Mouse (Mus musculus) c-Kit-negative CD71-positive TER-119-positive erythroid progenitor cells, embryonic 14.5 days (primary cell): ENCODE measurements around the gene Slc6a13.

ENCODE experiments used
- DNase-seq: peaks from one replicate; pipeline ENCODE4 v3.0.0-alpha.2; 2013; ENCODE audit warnings: low read depth, low spot score

Gene Slc6a13

GRCm38 (mm10) chr6:121376159-121376558 is 76.1 kb downstream of the Slc6a13 start:
- no peak for DNase-seq

- DNase-seq, result no peak
Measured at GRCm38 (mm10) chr6:121378256-121378655, 78.2 kb downstream of the Slc6a13 start.

- no peak for DNase-seq
Measured at GRCm38 (mm10) chr6:121380576-121380975, 80.5 kb downstream of the Slc6a13 start.

- no peak for DNase-seq
Measured at GRCm38 (mm10) chr6:121382071-121382470, 82.0 kb downstream of the Slc6a13 start.

GRCm38 (mm10) chr6:121385397-121385796 is 85.4 kb downstream of the Slc6a13 start:
- no peak for DNase-seq
